Mouse (Mus musculus): Measurements from ENCODE around the gene Tceal7.

DNA sequence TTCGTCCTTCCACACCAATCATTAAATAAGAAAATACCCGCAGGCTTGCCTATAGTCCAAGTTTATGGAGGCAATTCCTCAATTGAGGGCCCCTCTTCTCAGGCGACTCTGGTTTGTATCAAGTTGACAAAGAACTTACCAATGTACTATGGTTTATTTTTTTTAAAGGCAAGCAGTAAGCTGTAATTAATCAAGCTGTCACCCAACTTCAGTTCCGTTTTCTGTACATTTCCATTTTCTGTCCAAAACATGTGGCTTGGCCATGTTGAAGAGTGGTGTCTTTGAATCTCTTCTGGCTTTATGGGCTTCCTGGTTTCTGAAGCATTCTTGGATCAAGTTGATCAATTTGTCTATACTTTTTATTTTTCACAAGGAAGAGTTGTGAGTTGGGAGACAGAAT lies 53.6 kb downstream of the Tceal7 start:
- TF ChIP-seq CTCF (IDR thresholded peaks at IDR 0.05; ENCODE audit: low read depth, low read length) (no peak), GATA2 (IDR thresholded peaks at IDR 0.05; ENCODE audit: borderline replicate concordance, low read depth, low read length) (no peak), TAL1 (conservative IDR thresholded peaks at IDR 0.05; ENCODE audit: low read depth, low read length) (no peak), GATA1 (IDR thresholded peaks at IDR 0.05; ENCODE audit: borderline replicate concordance, low read length) (no peak)

Data from G1E (cell line).